Mouse (Mus musculus) ZHBTc4 (cell line): ENCODE results near the gene Bcas3.
A peak's percentile ranks its signal among the peaks of the same experiment; 100 is the strongest.

Experiments used
- DNase-seq: peaks from one replicate; pipeline ENCODE4 v3.0.0-alpha.2; 2011; ENCODE audit warnings: low read depth, low spot score

The Bcas3 gene

DNA sequence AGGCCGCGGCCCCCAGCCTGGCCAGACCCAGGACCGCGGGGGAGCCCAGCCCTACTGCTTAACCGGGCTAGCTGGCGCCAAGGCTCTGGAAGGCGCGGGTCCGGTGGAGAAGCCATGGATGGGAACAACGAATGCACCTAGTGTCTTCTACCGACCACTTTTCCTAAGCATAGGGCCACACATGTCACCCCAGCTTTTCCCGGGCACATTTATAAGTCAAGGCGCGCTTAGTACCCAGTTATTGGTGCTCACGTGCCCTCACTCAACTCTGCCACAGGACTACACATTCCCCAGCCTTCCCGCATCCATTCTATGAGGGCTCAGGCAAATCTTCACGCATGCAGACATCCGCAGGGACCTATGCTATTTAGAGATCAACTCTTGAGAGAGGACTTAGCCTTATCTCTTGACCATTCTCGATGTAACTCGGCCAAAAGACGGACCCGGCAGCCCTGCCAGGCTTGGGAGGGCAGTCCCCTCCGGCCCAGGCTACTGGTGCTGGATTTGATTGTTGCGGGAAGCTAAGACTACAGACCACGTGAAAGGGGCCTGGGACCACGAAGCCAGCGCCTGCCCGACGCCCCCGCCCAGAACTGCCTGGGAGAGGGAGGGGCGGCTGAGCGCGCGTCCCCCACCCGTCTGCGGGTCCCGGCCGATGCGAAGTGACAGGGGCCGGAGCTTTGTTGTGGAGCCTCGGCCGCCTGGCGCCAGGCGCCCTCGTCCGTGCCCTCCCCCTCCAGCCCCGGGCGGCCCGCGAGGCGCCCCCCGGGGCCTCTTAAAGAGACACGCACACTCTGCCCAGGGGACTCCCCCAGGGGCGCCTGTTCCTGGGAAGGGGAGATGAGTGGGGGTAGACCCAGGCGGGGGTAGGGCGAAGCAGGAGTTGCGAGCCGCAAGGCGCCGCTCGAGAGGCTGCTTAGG lies 476.8 kb downstream of the Bcas3 start:
- DNase-seq: peak; percentile 37

DNA sequence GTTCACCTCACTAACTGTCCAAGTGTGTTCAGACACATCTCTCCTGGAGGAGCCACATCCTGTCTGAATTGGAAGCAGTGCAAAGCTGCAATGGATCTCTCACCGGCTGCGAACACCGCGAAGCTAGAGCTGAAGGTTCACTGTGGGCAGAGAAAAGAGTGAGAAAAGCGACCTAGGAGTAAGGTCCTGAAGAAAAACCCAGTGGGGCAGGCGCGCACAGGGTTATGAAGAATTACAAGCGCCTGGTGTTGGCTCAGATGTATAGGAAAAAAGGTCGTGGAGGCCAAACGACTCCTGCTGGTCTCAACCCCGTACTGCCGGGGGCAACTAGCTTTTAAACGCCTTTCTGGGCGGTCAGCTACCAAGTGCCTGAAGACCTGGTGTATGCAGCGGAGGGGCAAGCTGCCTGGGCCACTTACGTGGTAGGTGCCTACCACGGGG lies 478.0 kb downstream of the Bcas3 start:
- peak; percentile 72 for DNase-seq

DNA sequence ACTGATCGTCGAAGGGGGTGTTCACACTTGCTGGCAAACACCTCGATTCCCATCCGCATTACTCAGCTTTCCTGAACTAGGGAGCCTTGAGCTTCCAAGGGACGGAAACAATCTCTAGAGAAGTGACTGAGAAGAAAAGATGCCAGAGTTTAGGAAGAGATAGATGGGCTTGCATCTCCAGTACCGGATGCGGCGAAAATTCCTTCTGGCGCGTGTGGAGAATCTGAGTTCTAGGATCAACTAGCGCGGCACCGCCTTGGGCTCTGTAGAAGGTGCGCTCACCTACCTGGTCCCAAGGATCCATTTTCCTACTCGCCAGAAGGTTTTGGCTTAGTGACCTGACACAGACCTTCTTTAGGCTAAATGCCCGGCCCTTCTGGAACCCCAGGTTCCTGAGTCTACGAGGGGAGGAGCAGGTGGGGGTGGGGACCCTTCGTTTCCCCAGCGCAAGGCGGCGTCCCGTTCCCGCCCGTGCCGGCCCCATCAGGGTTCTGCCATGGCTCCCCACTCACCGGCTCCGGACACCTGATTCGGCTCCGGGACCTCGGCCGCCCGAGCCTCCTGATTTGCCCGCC lies 478.8 kb downstream of the Bcas3 start:
- peak; percentile 59 for DNase-seq

DNA sequence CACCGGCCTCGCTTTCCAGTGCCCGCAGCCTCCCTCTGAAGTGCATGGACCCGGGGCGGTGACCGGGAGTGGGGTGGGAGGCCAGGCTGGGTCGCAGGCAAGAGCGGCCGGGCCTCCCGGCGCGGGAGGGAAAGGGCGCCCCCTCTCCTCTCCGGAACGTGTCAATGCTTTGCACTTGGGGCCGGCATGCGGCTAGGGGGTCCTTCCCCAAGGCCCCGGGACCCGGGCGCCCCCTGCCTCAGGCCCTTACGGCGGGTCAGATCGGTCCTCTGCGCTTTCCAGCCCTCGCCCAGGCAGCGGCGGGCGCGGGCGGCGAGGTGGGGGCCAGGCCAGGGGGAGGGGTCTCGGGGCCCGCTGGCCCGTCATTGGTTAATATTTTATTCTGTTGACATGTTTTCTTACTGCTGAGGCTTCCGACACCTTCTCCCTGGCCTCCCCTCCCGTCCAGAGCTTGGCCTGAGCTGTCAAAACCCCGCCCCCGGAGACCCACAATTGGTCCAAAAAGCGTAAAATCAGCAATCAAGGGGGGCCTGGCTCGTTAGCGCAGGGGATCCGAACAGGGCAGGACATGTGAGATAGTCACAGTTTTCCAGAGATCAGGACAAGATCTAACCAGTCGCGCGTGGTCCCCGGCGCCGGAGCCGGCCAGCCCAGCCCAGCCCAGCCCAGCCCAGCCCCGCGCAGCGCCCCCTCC lies 479.4 kb downstream of the Bcas3 start, which contains the start of gene Tbx2:
Gene Tbx2 (plus strand): TSS at position 321 of the 694 bp plus-strand sequence.
- DNase-seq: peak; percentile 66

DNA sequence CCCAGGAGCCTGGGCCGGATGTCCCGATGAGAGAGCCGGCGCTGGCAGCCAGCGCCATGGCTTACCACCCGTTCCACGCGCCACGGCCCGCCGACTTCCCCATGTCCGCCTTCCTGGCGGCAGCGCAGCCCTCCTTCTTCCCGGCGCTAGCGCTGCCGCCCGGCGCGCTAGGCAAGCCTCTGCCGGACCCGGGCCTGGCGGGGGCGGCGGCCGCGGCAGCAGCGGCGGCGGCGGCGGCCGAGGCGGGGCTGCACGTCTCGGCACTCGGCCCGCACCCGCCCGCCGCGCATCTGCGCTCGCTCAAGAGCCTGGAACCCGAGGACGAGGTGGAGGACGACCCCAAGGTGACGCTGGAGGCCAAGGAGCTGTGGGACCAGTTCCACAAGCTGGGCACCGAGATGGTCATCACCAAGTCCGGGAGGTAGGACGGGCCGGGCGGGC lies 480.1 kb downstream of the Bcas3 start:
- DNase-seq: peak; percentile 51

DNA sequence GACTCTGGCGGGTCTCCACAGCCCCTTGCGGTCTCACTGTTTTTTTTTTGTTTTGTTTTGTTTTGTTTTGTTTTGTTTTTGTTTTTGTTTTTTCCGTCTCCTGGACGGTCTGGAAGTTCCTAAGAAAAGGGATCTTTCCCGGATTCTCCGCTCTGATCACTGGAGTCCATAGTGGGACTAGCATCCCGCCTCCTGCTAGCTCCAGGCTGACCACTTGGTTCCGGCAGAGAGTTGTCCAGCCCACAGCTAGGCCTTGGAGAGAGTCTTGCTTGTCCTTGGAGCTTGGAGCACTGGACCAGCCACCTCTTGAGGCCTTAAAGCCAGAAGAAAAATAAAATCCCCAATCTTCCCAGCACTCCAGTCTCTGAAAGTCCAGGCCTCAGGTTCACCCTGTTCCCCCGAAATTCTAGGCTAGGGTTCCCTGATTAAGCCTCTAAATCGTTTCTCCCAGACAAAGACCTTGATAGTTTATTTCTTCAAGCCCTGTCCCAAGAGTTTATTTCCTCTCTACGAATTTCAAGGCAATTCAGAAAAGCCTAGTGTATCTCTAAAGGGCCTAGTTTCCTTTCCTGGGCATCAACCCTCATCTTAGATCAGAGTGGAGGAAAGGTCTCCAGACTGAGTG lies 480.9 kb downstream of the Bcas3 start:
- DNase-seq: no peak

DNA sequence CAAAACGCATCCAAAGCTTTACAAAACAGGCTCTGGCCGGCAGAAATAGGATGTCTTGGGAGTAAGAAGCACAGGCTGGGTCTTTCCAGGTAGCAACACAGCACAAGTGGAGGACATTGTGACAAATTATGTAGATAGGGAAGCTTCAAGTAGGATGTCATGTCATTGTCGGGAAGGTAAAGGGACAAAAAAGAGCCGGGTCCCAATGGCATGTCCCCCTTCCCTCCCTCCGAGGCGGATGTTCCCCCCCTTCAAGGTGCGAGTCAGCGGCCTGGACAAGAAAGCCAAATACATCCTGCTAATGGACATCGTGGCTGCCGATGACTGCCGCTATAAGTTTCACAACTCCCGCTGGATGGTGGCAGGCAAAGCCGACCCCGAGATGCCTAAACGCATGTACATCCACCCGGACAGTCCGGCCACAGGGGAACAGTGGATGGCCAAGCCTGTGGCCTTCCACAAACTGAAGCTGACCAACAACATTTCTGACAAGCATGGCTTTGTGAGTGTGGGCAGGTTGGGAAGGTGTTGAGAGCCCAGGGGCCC lies 481.5 kb downstream of the Bcas3 start:
- no peak for DNase-seq

DNA sequence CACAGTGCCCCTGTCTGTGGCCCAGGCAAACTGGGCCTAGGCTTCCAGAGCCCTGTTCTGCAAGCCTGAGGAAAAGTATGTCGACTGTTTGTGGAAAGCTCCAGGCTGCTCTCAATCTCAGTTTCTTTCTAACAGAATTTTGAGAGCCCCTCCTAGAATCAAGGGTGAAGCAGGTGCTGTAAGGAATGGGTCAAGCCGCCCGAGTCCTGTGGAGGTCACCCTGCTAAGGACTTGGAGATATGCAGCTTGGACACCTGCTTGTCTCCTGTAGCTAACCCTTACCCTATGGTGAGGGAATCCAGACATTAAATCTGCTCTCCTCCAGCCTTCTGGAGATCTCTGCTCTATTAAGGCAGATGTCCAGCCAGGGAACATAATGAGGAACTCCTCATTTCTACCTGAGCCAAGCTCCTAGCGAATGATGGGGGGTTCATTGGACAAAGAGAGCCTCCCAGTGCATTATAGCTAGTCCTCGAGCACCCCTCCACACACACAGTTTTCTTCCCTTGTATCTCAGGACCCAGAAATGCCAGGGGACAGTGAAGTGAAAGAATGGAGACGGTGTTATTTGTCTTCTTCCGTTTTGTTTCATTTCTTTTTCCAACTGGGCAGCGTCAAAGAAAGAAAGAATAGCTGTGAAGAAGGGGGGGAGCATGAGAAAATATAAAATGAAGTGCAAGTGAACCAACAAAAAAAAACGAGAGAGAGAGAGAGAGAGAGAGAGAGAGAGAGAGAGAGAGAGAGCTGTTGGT lies 482.2 kb downstream of the Bcas3 start:
- no peak for DNase-seq

DNA sequence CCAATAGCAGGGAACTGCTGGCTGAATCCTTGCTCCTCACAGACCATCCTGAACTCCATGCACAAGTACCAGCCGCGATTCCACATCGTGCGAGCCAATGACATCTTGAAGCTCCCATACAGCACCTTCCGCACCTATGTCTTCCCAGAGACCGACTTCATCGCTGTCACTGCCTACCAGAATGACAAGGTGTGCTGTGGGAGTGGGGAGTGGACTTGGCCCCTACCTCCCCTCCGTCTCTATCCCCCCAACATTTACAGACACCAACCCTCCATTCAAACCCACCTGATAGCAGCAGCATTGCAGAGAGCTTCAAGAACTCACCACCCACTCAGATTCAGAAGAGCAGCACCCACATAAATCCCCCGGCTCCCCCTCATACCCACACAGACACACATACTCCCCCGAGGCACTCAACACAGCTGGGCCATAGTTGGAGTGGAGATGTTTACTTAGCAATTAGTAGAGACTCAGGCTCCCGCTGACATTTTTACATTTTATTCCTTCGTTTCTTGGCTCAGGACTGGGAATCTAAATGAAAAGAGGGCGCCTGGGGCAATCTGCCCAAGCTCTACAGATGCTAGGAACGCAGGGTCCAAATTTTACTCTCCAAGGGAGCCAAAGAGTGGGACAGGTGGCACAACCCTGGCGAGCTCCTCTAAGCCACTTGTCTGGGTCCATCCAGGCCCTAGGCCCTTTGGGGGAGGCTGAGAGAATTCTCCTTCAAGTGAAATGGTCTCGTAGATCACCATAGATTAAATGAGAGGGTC lies 483.0 kb downstream of the Bcas3 start:
- no peak for DNase-seq

DNA sequence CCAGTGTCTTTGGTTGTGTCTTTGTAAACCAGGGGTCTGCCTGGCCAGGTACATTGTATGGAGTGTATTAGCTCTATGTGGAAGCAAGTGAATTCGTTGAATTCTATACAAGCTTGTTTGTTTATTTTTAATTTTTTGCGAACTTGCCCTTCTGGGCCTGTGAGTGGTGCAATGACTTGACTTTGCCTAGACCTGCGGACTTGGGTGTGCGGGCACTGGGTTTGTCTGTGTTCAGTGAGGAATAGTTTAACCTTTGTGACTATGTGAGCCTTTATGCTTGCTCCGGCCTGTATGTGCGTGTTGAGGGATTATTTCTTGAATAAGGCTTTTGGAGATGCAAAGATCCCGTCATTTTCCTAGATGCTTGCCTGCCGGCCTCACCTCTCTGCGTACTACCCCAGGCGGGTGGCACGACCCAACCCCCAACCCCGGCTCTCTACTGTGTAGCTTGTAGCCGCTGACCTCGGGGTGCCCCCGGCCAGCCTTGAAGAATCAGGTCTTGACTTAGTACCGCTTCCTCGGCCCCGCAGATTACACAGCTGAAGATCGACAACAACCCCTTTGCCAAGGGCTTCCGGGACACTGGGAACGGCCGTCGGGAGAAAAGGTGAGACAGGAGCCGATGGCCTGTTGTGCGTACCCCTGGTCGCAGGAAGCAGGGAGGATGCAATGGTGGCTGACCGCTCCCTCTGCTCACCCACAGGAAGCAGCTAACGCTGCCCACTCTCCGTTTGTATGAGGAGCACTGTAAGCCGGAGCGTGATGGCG lies 483.7 kb downstream of the Bcas3 start:
- peak; percentile 42 for DNase-seq

DNA sequence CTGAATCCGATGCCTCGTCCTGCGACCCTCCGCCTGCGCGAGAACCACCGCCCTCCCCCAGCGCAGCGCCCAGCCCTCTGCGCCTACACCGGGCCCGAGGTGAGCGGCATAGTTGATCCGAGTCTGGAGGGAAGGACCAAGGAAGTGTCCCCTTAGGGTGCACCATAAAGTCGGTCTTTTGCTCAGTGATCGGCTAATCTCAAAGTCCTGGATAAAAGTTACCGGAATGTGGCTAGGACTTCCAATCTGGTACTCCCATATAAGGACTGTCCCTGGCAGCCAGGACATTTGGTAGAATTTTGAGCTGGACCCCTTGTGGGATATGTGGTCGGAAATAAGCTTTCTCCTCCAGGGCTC lies 484.3 kb downstream of the Bcas3 start:
- DNase-seq: peak; percentile 41

DNA sequence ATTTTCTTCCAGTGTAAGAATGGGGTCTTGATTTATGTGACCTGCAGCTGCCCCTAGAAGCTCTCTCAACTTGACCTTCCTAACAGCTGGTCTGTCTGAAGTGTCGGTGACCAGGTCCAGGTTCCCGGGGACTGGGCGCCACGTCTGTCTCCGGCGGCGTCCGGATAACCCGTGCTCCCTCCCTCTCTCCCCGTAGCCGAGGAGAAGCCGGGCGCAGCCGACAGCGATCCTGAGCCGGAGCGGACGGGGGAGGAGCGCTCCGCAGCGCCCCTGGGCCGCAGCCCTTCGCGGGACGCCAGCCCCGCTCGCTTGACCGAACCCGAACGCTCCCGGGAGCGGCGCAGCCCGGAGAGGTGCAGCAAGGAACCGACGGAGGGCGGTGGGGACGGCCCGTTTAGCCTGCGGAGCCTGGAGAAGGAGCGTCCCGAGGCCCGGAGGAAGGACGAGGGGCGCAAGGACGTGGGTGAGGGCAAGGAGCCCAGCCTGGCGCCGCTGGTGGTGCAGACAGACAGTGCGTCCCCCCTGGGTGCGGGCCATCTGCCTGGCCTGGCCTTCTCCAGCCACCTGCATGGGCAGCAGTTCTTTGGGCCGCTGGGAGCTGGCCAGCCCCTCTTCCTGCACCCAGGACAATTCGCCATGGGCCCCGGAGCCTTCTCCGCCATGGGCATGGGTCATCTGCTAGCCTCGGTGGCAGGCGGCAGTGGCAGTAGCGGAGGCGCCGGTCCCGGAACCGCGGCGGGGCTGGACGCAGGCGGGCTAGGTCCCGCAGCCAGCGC lies 484.9 kb downstream of the Bcas3 start:
- DNase-seq: peak; percentile 51

DNA sequence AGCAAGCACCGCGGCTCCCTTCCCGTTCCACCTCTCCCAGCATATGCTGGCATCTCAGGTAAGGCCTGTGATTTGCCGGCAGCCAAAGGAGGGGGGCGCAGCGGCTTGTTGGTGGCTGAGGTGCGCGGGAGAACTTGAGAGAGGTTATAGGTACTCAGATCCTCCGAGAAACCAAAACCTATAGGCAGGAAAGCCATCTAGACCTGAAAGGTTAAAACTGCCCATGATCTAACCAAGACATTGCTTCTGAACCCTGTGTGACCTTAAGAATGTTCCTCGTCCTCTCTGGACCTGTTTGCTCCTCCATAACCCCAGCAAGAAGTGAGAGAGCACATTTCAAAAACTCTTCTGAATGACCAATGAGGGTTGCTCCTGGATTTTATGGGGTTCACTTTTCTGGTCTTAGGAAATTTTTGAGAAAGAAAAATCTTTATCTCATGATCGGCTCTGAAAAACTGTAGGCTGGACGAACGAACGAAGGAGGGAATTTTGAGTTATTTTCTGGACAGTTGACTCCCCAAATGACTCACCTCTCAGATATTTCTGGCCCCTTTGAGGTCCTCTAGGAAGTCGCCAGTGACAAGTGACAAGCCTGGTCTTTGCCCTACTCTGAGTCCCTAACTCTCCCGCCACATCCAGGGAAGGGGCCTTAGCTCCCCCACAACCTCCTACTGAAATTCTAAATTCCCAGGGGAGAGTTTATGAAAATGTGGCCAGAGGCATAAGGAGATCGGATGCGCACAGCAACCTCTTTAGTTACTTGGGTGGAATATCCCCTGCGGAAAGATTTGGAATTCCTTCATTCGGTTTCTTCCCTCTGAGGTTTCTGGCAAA lies 485.7 kb downstream of the Bcas3 start:
- DNase-seq: peak; percentile 56

DNA sequence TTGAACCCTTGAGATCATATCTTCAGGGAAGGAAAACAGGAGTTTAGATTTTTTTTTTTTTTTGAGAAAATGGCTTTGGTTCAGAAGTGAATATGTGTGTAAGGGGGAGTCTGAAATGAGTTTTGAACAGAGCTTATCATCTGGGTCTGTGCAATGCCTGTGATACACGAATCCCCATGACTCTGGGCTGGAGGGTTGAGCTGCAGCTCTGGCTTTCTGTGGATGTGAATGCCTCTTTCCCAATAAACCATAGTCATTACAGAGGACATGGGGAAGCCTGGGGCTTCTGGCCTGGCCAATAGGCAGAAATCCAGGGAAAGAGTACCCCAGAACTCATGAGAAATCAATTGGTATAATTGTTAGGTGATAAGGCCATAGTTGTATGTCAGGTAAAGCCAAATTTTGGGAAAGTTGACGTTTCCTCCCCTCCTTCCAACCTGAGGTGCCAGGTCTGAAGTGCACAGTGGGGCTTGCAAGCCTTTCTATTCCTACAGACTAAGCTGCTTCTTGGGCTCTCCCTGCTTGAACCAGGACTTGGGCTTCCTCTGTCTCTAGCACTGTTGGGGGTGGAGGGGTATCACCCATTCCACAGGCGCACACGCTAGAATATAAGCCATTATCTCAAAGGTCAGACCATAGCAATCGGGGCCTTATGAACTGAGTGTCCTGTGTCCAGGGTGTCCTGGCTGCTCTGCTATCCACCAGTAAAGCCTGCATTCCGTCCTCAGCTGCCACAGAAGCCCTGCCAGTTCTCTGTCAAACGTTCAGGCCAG lies 486.5 kb downstream of the Bcas3 start:
- no peak for DNase-seq

DNA sequence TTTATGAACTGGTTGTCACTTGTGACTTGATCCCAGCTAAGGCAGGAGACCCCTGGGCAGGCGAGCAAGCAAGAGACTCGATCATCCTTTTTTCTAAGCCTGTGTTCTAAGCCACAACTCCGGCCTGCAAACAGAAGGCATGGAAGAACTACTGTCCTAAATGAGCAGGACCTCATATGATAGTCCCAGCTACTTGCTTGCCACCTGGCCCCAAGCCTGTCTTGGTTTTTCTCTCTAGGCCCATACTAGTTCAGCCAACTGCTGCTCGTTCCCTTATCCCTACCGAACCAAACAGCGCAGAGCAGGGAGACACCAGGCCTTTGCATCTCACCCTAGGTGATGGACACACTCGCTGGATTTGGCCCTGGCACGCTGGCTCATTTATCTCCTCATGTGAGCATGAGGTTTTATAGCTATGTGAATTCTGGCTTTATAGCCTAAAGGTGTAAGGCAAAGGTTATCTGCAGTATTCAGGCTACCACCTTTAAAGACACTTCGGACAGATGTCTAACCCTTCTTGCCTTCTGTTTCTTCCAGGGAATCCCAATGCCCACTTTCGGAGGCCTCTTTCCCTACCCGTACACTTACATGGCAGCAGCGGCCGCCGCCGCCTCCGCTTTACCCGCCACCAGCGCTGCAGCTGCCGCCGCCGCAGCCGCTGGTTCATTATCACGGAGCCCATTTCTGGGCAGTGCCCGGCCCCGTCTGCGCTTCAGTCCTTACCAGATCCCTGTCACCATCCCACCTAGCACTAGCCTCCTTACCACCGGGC lies 487.2 kb downstream of the Bcas3 start:
- peak; percentile 41 for DNase-seq

DNA sequence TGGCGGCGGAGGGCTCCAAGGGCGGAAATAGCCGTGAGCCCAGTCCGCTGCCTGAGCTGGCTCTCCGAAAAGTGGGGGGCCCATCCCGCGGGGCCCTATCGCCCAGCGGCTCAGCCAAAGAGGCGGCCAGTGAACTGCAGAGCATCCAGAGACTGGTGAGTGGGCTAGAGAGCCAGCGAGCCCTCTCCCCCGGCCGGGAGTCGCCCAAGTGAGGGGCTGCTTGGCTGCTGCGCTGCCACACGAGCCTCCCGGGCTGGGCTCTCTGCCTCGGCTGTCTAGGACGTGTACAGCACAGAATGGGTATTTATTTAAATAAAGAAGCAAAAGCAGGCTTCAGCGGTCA lies 487.8 kb downstream of the Bcas3 start:
- DNase-seq: no peak
